5 mouse cellular contexts compared by ENCODE assay signal in the genomic region with DNA sequence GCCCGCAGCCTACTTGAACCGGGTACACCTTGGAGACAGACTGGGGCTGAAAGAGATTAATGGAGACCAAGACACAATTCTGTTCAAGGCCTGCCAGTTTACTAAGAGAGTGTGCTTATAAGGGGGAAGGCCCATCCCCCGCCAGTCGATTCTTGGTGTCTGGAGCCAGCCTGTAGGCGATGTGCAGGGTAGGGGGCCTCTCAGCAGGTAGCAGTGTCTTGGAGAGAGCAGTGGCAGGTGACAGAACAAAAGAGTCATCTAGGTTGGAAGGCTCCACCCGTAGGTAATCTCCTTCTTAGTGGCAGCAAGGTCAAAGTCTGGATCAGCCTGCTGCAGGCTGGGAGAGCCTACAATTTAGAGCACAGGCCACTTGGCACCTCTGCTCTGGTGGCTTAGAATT.
A peak's percentile ranks its signal among the peaks of the same experiment; 100 is the strongest.
DNase-seq lines count a peak whose midpoint lies in the region; ATAC-seq and TF ChIP-seq lines count a peak whose summit lies in the region.
"Not testable (repeated sequence)": the region's sequence is repeated elsewhere in the genome, so short reads cannot be mapped to it uniquely, and the experiment has no call there.

No protein-coding gene starts in this region.

- not testable (repeated sequence) for H3K27ac ChIP-seq in ES-Bruce4 (ENCODE audit: insufficient read depth, low read length); ES-E14 (ENCODE audit: insufficient read depth, low read depth, low read length, poor library complexity, severe bottlenecking); intestine, embryonic 14.5 days (ENCODE audit: low read depth); intestine, embryonic 16.5 days (ENCODE audit: low read length)

- TF ChIP-seq EP300 in ES-Bruce4 (IDR thresholded peaks at IDR 0.05; ENCODE audit: insufficient read depth, low read depth, low read length), result peak; percentile 88

- TF ChIP-seq POLR2A in ES-Bruce4 (IDR thresholded peaks at IDR 0.05; ENCODE audit: insufficient read depth, low read length), result not testable (repeated sequence)

- peak; percentile 45; the same call in 1 of the 2 replicates for ATAC-seq in intestine, embryonic 14.5 days (replicated peaks; ENCODE audit: low FRiP score, low TSS enrichment, low read depth)
- ATAC-seq in intestine, embryonic 16.5 days, result peak; percentile 68

- not testable (repeated sequence) for H3K4me1 ChIP-seq in ES-Bruce4 (ENCODE audit: control insufficient read depth, insufficient read depth, low read length); intestine, embryonic 14.5 days (replicated peaks; ENCODE audit: control insufficient read depth, insufficient read depth, low read length); intestine, embryonic 16.5 days (ENCODE audit: control insufficient read depth, insufficient read depth, low read length)
- H3K4me1 ChIP-seq in ES-E14 (ENCODE audit: control insufficient read depth in 2 of 2, insufficient read depth in 2 of 2, low read length in 2 of 2, poor library complexity in 1 of 2), result peaks cover 2 to 11% of the 10 kb centered on the region in 2 experiments; a peak in 3 of 4 replicates

- peak; percentile 58 for DNase-seq in ES-E14 (ENCODE audit: low read depth, low spot score)
- DNase-seq in WW6 (ENCODE audit: low read depth, low spot score), result peak; percentile 31
- not testable (repeated sequence) for DNase-seq in intestine, embryonic 14.5 days (ENCODE audit: low spot score)

- H3K9me3 ChIP-seq in ES-Bruce4 (replicated peaks; ENCODE audit: control insufficient read depth, insufficient read depth, low read length, poor library complexity, severe bottlenecking); ES-E14 (ENCODE audit: control insufficient read depth, insufficient read depth, low read depth, low read length); intestine, embryonic 14.5 days (ENCODE audit: control insufficient read depth, low read length); intestine, embryonic 16.5 days (ENCODE audit: control insufficient read depth, low read length): not testable (repeated sequence)

- 71% methylated on average over 6 of the region's 6 CpGs for WGBS in intestine, embryonic 14.5 days
- 65% methylated on average over 6 of the region's 6 CpGs for WGBS in intestine, embryonic 16.5 days

- not testable (repeated sequence) for H3K9ac ChIP-seq in ES-Bruce4 (ENCODE audit: low read depth, poor library complexity, severe bottlenecking); ES-E14 (ENCODE audit: insufficient read depth, low read depth, low read length, poor library complexity, severe bottlenecking); intestine, embryonic 14.5 days (ENCODE audit: low read length); intestine, embryonic 16.5 days (ENCODE audit: low read depth, low read length)

- H3K36me3 ChIP-seq in ES-Bruce4 (ENCODE audit: control insufficient read depth, insufficient read depth, low read length, poor library complexity, severe bottlenecking); ES-E14 (ENCODE audit: control insufficient read depth, insufficient read depth, low read length, poor library complexity, severe bottlenecking); intestine, embryonic 14.5 days (ENCODE audit: control insufficient read depth, insufficient read depth, low read length); intestine, embryonic 16.5 days (ENCODE audit: control insufficient read depth, insufficient read depth, low read length): not testable (repeated sequence)

- H3K27me3 ChIP-seq in ES-Bruce4 (ENCODE audit: control insufficient read depth, insufficient read depth, low read length, poor library complexity, severe bottlenecking); intestine, embryonic 14.5 days (replicated peaks; ENCODE audit: control insufficient read depth, insufficient read depth, low read length); intestine, embryonic 16.5 days (replicated peaks; ENCODE audit: control insufficient read depth, insufficient read depth, low read length): not testable (repeated sequence)

- not testable (repeated sequence) for H3K4me3 ChIP-seq in ES-Bruce4 (ENCODE audit: low read depth, low read length); ES-E14 (ENCODE audit: insufficient read depth in 1 of 2, low read depth in 1 of 2, low read length in 2 of 2, poor library complexity in 1 of 2, severe bottlenecking in 1 of 2); intestine, embryonic 14.5 days (ENCODE audit: low read depth, low read length); intestine, embryonic 16.5 days (ENCODE audit: low read length)

- in situ Hi-C loops in ES-E14 (cut with MboI; ENCODE audit: low sequenced_read_pairs in 2 of 2, unreplicated experiment in 2 of 2), result not testable (repeated sequence)

- not testable (repeated sequence) for H3K4me2 ChIP-seq in intestine, embryonic 14.5 days (ENCODE audit: low read length); intestine, embryonic 16.5 days (ENCODE audit: low read depth, low read length)

- not testable (repeated sequence) for TF ChIP-seq CTCF in ES-Bruce4 (IDR thresholded peaks at IDR 0.05; ENCODE audit: low read depth, low read length)
